Mouse (Mus musculus): ENCODE measurements around the gene Prss54. TPM values are rescaled to one million over a fixed set of nuclear protein-coding genes. Genes with fewer than 3 reads are reported as not detected.
A peak's percentile ranks its signal among the peaks of the same experiment; 100 is the strongest.
"Not testable (repeated sequence)": the region's sequence is repeated elsewhere in the genome, so short reads cannot be mapped to it uniquely, and the experiment has no call there.

Prss54 gene
- total and polyA plus RNA-seq, 3 experiments, result 0.22 TPM; not detected in 2

DNA sequence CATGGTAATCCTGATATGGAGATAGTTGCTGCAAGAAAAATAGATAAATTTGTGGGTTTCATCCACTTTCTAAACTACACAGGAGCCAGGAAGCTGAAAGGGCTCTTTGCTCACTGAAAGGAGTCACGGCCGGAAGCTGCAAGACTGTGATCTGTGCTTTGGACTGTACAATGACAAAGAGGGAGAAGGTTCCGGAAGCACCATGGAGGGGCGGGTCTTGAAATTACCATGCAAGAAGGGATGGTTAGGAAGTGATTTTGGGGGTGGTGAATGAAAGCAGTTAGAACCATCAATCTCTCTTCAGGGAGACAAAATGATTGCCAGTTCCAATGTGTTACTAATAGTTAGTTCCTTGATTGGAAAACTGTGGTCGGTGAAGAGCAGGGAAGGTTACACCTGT is 33.3 kb upstream of the Prss54 start:
- Histone ChIP-seq H3K4me1 (ENCODE audit: insufficient read depth, low read depth, low read length) (peaks cover 9% of the 10 kb centered on the region), H3K9me3 (replicated peaks) (no peaks in the 10 kb centered on the region), H3K4me3 (ENCODE audit: low read depth, low read length) (no peak overlapping the region), H3K27me3 (ENCODE audit: insufficient read depth, low read length) (peaks cover 25% of the 10 kb centered on the region), H3K36me3 (replicated peaks) (no peaks in the 10 kb centered on the region)
- TF ChIP-seq TAL1 (conservative IDR thresholded peaks at IDR 0.05; ENCODE audit: low read depth, low read length), result no peak
- TF ChIP-seq GATA1 (IDR thresholded peaks at IDR 0.05; ENCODE audit: borderline replicate concordance, low read length), result no peak
- TF ChIP-seq CTCF (IDR thresholded peaks at IDR 0.05; ENCODE audit: low read depth, low read length), result no peak
- TF ChIP-seq GATA2 (IDR thresholded peaks at IDR 0.05; ENCODE audit: borderline replicate concordance, low read depth, low read length), result no peak
- no peak for TF ChIP-seq POLR2AphosphoS5 (IDR thresholded peaks at IDR 0.05; ENCODE audit: insufficient replicate concordance, low read depth, low read length)
- ATAC-seq (ENCODE audit: extremely low read depth, insufficient number of reproducible peaks, low FRiP score, poor library complexity, severe bottlenecking), result no peak
- no peak for DNase-seq (ENCODE audit: low spot score)

GRCm38 (mm10) chr8:95607210-95607609 is 31.1 kb upstream of the Prss54 start:
- TF ChIP-seq POLR2AphosphoS5 (IDR thresholded peaks at IDR 0.05; ENCODE audit: insufficient replicate concordance, low read depth, low read length) (no peak), GATA1 (IDR thresholded peaks at IDR 0.05; ENCODE audit: borderline replicate concordance, low read length) (no peak), CTCF (IDR thresholded peaks at IDR 0.05; ENCODE audit: low read depth, low read length) (no peak)
- Histone ChIP-seq H3K36me3 (replicated peaks) (no peaks in the 10 kb centered on the region), H3K4me3 (ENCODE audit: low read depth, low read length) (no peak overlapping the region), H3K4me1 (ENCODE audit: insufficient read depth, low read depth, low read length) (peaks cover 10% of the 10 kb centered on the region), H3K9me3 (replicated peaks) (no peaks in the 10 kb centered on the region), H3K27me3 (ENCODE audit: insufficient read depth, low read length) (peaks cover 16% of the 10 kb centered on the region)
- no peak for ATAC-seq (ENCODE audit: extremely low read depth, insufficient number of reproducible peaks, low FRiP score, poor library complexity, severe bottlenecking)
- DNase-seq (ENCODE audit: low spot score), result no peak

DNA sequence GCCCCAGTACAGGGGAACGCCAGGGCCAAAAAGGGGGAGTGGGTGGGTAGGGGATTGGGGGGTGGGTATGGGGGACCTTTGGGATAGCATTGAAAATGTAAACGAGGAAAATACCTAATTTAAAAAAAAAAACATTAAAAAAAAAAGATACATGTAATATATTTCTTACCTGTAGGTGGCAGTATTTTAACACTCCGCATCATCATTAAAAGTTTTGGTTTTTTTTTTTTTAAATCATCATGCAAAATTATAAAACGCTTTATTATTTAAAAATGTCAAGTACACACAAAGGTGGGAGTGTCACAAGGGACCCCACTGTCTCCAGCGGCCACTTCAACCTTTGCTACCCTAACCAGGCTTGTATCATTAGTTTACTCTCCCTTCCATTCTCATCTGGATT is 30.4 kb upstream of the Prss54 start:
- not testable (repeated sequence) for H3K4me3 ChIP-seq (ENCODE audit: low read depth, low read length); H3K36me3 ChIP-seq (replicated peaks); H3K4me1 ChIP-seq (ENCODE audit: insufficient read depth, low read depth, low read length); H3K27me3 ChIP-seq (ENCODE audit: insufficient read depth, low read length); ATAC-seq (ENCODE audit: extremely low read depth, insufficient number of reproducible peaks, low FRiP score, poor library complexity, severe bottlenecking); H3K9me3 ChIP-seq (replicated peaks); DNase-seq (ENCODE audit: low spot score)

GRCm38 (mm10) chr8:95602168-95602567 is 26.0 kb upstream of the Prss54 start:
- peaks cover 1% of the 10 kb centered on the region; the same call in 1 of the 2 replicates for H3K27me3 ChIP-seq (ENCODE audit: insufficient read depth, low read length)
- DNase-seq (ENCODE audit: low spot score), result no peak
- TF ChIP-seq GATA1 (IDR thresholded peaks at IDR 0.05; ENCODE audit: borderline replicate concordance, low read length) (no peak), TAL1 (conservative IDR thresholded peaks at IDR 0.05; ENCODE audit: low read depth, low read length) (no peak), CTCF (IDR thresholded peaks at IDR 0.05; ENCODE audit: low read depth, low read length) (no peak), GATA2 (IDR thresholded peaks at IDR 0.05; ENCODE audit: borderline replicate concordance, low read depth, low read length) (no peak), POLR2AphosphoS5 (IDR thresholded peaks at IDR 0.05; ENCODE audit: insufficient replicate concordance, low read depth, low read length) (no peak)
- H3K4me3 ChIP-seq (ENCODE audit: low read depth, low read length), result no peak overlapping the region
- peaks cover 4% of the 10 kb centered on the region; the same call in 1 of the 2 replicates for H3K4me1 ChIP-seq (ENCODE audit: insufficient read depth, low read depth, low read length)
- no peaks in the 10 kb centered on the region for H3K36me3 ChIP-seq (replicated peaks)
- no peak for ATAC-seq (ENCODE audit: extremely low read depth, insufficient number of reproducible peaks, low FRiP score, poor library complexity, severe bottlenecking)
- H3K9me3 ChIP-seq (replicated peaks), result no peaks in the 10 kb centered on the region

- Histone ChIP-seq H3K36me3 (replicated peaks) (no peaks in the 10 kb centered on the region), H3K4me3 (ENCODE audit: low read depth, low read length) (no peak overlapping the region), H3K4me1 (ENCODE audit: insufficient read depth, low read depth, low read length) (peaks cover 10% of the 10 kb centered on the region; the same call in 1 of the 2 replicates), H3K9me3 (replicated peaks) (no peaks in the 10 kb centered on the region), H3K27me3 (ENCODE audit: insufficient read depth, low read length) (no peaks in the 10 kb centered on the region; the same call in 1 of the 2 replicates)
- no peak for TF ChIP-seq GATA1 (IDR thresholded peaks at IDR 0.05; ENCODE audit: borderline replicate concordance, low read length)
- no peak for TF ChIP-seq POLR2AphosphoS5 (IDR thresholded peaks at IDR 0.05; ENCODE audit: insufficient replicate concordance, low read depth, low read length)
- no peak for TF ChIP-seq GATA2 (IDR thresholded peaks at IDR 0.05; ENCODE audit: borderline replicate concordance, low read depth, low read length)
- TF ChIP-seq TAL1 (conservative IDR thresholded peaks at IDR 0.05; ENCODE audit: low read depth, low read length), result no peak
- TF ChIP-seq CTCF (IDR thresholded peaks at IDR 0.05; ENCODE audit: low read depth, low read length), result no peak
- no peak for DNase-seq (ENCODE audit: low spot score)
- no peak for ATAC-seq (ENCODE audit: extremely low read depth, insufficient number of reproducible peaks, low FRiP score, poor library complexity, severe bottlenecking)
Measured at GRCm38 (mm10) chr8:95601306-95601705, 25.2 kb upstream of the Prss54 start.

- Histone ChIP-seq H3K4me1 (ENCODE audit: insufficient read depth, low read depth, low read length) (peaks cover 13% of the 10 kb centered on the region; the same call in 1 of the 2 replicates), H3K9me3 (replicated peaks) (no peaks in the 10 kb centered on the region), H3K4me3 (ENCODE audit: low read depth, low read length) (no peak overlapping the region), H3K27me3 (ENCODE audit: insufficient read depth, low read length) (no peaks in the 10 kb centered on the region; the same call in 1 of the 2 replicates), H3K36me3 (replicated peaks) (no peaks in the 10 kb centered on the region)
- DNase-seq (ENCODE audit: low spot score) (peak; percentile 12), ATAC-seq (ENCODE audit: extremely low read depth, insufficient number of reproducible peaks, low FRiP score, poor library complexity, severe bottlenecking) (no peak)
- no peak for TF ChIP-seq POLR2AphosphoS5 (IDR thresholded peaks at IDR 0.05; ENCODE audit: insufficient replicate concordance, low read depth, low read length)
- peak; percentile 61 for TF ChIP-seq CTCF (IDR thresholded peaks at IDR 0.05; ENCODE audit: low read depth, low read length)
Measured at GRCm38 (mm10) chr8:95599861-95600260, 23.7 kb upstream of the Prss54 start.

- H3K36me3 ChIP-seq (replicated peaks), result no peaks in the 10 kb centered on the region
- no peaks in the 10 kb centered on the region; the same call in 1 of the 2 replicates for H3K27me3 ChIP-seq (ENCODE audit: insufficient read depth, low read length)
- no peak overlapping the region for H3K4me3 ChIP-seq (ENCODE audit: low read depth, low read length)
- peaks cover 38% of the 10 kb centered on the region for H3K4me1 ChIP-seq (ENCODE audit: insufficient read depth, low read depth, low read length)
- no peak for DNase-seq (ENCODE audit: low spot score)
- TF ChIP-seq POLR2AphosphoS5 (IDR thresholded peaks at IDR 0.05; ENCODE audit: insufficient replicate concordance, low read depth, low read length) (no peak), GATA1 (IDR thresholded peaks at IDR 0.05; ENCODE audit: borderline replicate concordance, low read length) (no peak), CTCF (IDR thresholded peaks at IDR 0.05; ENCODE audit: low read depth, low read length) (no peak), GATA2 (IDR thresholded peaks at IDR 0.05; ENCODE audit: borderline replicate concordance, low read depth, low read length) (no peak), TAL1 (conservative IDR thresholded peaks at IDR 0.05; ENCODE audit: low read depth, low read length) (no peak)
- peaks cover 6% of the 10 kb centered on the region for H3K9me3 ChIP-seq (replicated peaks)
- no peak for ATAC-seq (ENCODE audit: extremely low read depth, insufficient number of reproducible peaks, low FRiP score, poor library complexity, severe bottlenecking)
Measured at GRCm38 (mm10) chr8:95596841-95597241, 20.7 kb upstream of the Prss54 start.
